Mouse (Mus musculus): ENCODE measurements around the gene Gnl1. TPM values are rescaled to one million over a fixed set of nuclear protein-coding genes. Genes with fewer than 3 reads are reported as not detected.
"Not testable (repeated sequence)": the region's sequence is repeated elsewhere in the genome, so short reads cannot be mapped to it uniquely, and the experiment has no call there.

Gnl1 gene
- total RNA-seq (2015; ENCODE audit: low replicate concordance) (1.3 and 4.3 TPM in 2 replicates), total RNA-seq (2017; ENCODE audit: low replicate concordance) (3.3 and 4.9 TPM in 2 replicates)

DNA sequence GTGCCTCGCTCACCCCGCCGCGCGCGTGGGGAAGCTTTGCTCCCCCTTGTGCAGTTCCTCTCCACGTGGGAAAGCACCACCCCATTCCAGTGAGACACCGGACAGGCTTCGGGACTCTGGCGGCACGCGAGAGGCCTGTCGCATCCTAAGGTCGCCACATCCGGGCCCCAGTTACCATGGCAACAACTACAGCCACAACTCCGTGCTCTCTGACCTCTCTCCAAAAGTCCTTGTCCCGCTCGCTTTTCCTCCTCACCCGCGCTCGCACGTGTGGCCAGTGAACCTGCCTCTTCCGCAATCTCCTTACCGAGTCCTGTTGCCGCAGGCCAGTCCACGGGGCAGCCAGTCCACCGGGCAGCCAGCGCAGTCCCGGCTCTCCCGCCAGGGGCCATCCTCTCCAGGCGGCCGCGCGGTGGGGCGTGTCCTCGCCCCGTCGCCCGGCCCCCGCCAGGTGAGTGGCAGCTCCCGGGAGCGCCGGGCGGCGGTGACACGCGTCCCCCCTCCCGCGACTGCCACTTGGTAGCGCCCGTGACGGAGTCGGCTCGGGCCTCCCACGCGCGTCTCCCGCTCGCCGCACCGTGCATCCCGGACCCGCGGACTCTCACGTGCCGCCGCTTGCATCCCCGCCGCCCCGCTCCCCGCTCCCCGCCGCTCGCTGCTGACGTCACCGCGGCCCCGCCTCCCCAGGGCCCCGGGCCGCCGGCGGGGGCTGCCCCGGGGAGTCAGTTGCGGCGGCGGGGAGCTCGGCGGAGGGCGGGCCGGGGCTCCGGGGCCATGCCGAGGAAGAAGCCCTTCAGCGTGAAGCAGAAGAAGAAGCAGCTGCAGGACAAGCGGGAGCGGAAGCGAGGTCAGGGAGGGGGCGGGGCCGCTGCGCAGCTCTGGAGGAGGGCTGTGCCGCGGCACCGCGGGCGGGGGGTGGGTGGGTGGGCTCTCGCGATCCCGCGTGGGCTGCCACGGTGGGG, at the start of gene Gnl1, which contains the start of gene Prr3:
Gene Gnl1 (plus strand): TSS at position 451 of the 962 bp plus-strand sequence.
Gene Prr3 (minus strand): TSS at position 836 of the 962 bp plus-strand sequence.
- peak; percentile 79 for ATAC-seq (replicated peaks; ENCODE audit: low FRiP score, poor library complexity, severe bottlenecking)

DNA sequence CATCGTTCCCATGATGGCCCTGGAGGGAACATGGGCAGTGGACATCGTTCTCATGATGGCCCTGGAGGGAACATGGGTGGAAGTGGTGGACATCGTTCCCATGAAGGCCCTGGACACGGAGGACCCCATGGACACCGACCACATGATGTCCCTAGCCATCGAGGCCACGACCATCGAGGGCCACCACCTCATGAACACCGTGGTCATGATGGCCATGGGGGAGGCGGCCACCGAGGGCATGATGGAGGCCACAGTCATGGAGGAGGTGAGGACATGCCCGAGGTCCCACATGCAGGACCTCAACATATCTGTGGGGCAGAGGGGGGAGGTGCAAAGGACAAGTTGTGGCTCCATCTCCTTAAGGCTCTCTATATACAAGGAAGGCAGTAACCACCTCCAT, 49.0 kb upstream of the Gnl1 start:
- no peak for ATAC-seq (replicated peaks; ENCODE audit: low FRiP score, poor library complexity, severe bottlenecking)

DNA sequence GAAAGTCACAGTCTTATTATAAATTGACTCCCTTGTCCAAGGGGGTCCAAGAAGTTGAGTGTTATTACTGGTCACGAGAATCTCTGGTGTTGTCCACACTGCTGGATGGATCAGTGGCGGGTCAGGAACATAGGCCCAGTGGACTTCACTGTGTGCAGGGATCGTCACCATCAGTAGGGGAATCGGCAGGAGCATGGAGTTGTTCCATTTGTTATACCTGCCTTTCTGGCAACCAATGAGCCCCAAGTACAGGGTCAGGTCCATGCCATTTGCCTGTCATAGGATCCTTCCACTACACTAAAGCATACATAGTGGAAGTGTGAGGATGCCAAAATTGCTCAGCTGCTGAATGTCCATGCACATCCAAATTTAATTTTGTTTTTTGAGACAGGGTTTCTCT, 47.0 kb upstream of the Gnl1 start:
- ATAC-seq (replicated peaks; ENCODE audit: low FRiP score, poor library complexity, severe bottlenecking), result no peak

DNA sequence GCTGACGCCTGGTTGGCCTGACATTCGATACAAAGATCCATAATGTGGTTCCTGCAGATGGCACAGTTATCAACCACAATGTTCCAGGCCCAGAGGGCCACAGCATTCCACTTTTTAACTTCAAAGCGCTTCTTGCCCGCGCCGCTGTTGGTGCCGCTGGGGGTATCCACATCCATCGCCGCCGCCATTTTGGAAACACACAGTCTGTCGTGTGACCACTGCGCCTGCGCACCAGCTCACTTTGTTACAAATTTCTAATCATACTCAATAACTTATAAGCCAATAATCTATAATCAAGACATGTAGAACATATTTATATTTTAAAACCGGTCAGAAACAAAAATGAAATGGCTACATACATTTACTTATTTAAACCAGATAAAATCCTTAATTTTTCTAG, 43.9 kb upstream of the Gnl1 start:
- ATAC-seq (replicated peaks; ENCODE audit: low FRiP score, poor library complexity, severe bottlenecking), result peak; percentile 95

GRCm38 (mm10) chr17:35937700-35938348, 41.8 kb upstream of the Gnl1 start:
- peak; percentile 96 for ATAC-seq (replicated peaks; ENCODE audit: low FRiP score, poor library complexity, severe bottlenecking)

GRCm38 (mm10) chr17:35939108-35939507, 40.5 kb upstream of the Gnl1 start:
- ATAC-seq (replicated peaks; ENCODE audit: low FRiP score, poor library complexity, severe bottlenecking), result no peak

DNA sequence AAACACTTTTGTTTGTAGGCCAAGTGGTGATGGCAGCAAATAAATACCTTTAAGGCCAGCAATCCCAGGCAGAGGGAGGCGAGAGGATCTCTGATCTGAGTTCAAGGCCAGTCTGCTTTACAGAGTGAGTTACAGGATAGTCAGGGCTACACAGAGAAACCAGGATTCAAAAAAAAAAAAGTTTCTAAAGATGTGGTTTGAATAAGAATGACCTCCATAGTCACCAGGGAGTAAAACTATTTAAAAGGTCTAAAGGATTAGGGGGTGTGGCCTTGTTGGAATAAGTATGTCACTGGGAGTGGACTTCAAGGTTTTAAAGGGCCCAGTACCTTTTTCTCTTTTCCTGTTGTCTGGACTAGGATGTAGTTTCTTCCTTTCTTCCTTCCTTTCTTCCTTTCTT, 39.7 kb upstream of the Gnl1 start:
- ATAC-seq (replicated peaks; ENCODE audit: low FRiP score, poor library complexity, severe bottlenecking), result no peak

DNA sequence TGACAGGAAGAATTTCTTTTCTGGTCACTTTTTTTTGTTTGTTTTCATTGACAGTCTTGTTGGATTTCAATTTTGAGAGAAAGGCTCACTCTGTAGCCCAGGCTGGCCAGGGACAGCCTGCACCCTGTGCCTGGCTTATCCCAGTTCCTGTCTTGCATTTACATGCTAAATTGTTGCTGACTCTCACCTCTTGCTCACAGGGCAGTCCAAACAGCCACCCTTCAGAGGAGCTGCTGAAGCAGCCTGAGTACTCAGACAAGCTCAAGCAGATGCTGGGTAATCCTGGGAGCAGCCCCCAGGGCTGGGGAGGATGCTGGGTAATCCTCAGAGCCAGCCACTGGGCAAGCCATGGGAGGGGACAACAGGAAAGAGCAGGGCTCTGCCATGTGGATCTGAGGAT, 28.7 kb upstream of the Gnl1 start:
- ATAC-seq (replicated peaks; ENCODE audit: low FRiP score, poor library complexity, severe bottlenecking), result not testable (repeated sequence)

DNA sequence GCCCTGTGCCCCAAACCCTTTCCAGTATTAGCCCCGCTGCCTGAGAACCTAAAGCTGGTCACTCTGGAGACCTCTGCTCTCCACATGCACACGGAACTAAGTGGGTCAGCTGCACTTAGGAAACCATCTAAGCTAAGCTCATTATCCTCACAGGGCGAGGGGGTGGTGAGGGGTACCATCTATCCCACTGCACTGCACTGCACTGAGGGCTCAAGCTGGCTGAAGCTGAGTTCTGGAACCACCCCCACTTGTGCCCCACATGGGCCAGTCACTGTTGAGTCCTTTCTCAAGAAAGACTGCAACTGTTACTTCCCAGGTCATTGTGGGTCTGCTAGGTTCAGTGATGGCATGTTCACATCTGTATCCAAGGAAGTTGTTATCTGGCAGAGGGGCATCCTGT, 27.1 kb upstream of the Gnl1 start:
- ATAC-seq (replicated peaks; ENCODE audit: low FRiP score, poor library complexity, severe bottlenecking), result 0 out of 2 replicates have a peak, but pooled peaks have one; percentile 40

GRCm38 (mm10) chr17:35954665-35955064, 25.0 kb upstream of the Gnl1 start:
- no peak for ATAC-seq (replicated peaks; ENCODE audit: low FRiP score, poor library complexity, severe bottlenecking)

DNA sequence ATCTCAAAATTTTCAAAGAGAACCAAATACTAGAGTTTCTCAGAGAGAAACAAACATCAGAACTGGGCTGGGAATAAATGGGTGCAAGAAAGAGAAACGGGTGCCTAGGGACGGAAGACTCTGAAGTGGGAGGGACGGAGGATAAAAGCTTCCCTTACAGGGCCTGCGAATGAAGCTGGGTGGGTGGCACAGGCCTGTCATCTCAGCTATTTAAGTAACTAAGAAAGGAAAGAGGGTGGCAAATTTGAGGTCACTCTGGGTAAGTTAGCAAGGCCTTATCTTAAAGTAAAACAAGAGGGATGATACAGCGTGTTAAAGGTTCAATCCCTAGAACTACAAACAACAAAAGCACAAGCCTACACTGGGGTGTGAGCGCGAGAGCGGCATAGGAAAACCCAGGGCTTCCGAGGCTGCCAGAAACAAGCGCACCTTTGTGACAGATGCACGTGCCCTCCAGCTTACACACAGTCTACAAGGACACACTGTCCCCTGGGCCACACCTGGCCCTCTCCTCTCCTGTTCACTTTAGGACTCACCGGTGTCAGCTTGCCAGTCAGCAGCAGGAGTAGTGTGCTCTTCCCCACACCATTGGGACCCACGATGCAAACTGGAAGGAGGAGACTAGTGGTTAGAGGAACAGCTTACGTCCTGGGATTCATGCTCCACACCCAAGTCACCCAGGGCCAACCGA, 21.0 kb upstream of the Gnl1 start:
- no peak for ATAC-seq (replicated peaks; ENCODE audit: low FRiP score, poor library complexity, severe bottlenecking)

DNA sequence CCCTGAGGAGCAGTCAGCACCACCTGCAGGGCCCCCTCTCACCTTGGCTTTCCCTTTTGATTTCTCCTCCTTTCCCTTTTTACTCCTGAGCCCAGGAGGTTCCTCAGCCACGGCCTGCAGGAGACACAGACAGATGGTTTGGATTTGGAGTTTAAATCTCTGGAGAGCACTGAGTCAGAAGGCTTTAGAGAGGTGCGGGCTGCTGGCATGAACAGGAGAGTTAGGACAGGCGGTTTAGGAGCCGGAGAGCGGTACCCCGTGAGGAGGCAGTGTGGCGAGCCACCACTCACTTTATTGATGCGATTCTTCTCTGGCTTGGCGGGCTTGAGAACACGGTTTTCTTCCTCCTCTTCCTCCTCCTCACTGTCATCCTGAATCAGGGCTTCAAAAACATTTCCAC, 16.4 kb upstream of the Gnl1 start:
- ATAC-seq (replicated peaks; ENCODE audit: low FRiP score, poor library complexity, severe bottlenecking), result no peak

GRCm38 (mm10) chr17:35967621-35968020, 12.0 kb upstream of the Gnl1 start:
- no peak for ATAC-seq (replicated peaks; ENCODE audit: low FRiP score, poor library complexity, severe bottlenecking)

DNA sequence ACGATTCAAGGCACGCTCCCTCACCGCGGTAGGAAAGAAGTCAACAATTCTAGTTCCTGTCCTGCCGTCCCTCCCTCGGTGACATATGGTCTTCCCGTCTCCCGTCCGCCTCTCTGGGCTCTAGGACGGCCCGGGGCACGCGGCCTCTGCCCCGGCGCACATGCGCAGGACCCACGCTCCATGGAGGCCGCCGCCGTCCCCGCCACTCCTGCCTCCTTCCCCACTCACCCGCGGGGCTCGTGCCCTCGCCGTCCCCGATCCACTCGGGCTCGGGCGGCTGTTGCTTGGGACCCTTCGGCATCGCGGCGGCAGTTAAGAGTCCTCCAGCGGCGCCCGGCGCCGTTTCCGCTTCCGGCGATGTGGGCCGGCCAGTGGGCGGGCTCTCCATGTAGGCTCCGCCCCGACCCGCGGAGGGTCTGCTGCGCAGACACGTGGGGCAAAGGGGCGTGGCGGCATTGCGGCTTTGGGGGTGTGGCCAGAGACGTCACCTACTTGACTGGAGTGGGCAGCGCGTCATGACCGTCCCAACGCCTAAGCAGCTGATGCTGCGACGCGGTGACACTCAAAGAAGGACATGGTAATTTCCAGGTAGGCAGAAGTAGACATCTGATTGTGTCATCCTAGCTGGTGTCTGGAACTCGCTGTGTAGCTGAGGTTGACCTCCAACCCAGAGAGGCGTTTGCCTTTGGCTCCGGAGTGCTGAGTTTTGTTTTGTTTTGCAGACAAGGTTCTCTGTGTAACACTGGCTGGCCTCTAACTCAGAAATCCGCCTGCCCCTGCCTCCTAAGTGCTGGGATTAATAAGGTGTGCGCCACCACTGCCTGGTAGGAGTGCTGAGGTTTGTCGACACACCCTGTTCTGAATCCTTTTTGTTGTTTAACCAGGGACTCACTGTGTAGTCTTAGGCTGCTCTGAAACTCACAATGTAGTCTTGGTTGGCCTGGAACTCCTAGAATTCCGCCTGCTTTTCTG, 9.9 kb upstream of the Gnl1 start, which contains the start of gene Abcf1:
Gene Abcf1 (minus strand): TSS at position 344 of the 972 bp plus-strand sequence.
- ATAC-seq (replicated peaks; ENCODE audit: low FRiP score, poor library complexity, severe bottlenecking), result peak; percentile 97

DNA sequence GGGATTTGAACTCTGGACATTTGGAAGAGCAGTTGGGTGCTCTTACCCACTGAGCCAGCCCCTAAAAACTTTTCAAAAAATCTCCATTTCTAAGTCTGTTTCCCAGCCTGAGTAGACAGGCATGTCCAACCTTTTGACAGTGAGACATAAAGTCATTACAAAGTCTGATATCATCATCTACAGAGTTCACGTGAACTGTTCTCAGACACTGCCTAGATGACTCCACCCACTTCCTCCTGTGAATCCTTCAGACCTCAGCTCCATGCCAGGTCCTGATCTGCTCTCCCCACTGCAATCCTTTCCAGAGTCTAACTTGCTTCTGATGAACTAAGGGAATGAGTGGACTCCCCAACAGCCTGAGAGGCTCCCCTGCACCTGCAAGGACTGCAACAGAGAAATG, 7.5 kb upstream of the Gnl1 start:
- ATAC-seq (replicated peaks; ENCODE audit: low FRiP score, poor library complexity, severe bottlenecking), result no peak

GRCm38 (mm10) chr17:35978811-35979400, 745 bp upstream of the Gnl1 start:
- no peak for ATAC-seq (replicated peaks; ENCODE audit: low FRiP score, poor library complexity, severe bottlenecking)

GRCm38 (mm10) chr17:35980363-35980754, 708 bp downstream of the Gnl1 start:
- 0 out of 2 replicates have a peak, but pooled peaks have one; percentile 26 for ATAC-seq (replicated peaks; ENCODE audit: low FRiP score, poor library complexity, severe bottlenecking)

GRCm38 (mm10) chr17:35981776-35982175, 2.1 kb downstream of the Gnl1 start:
- ATAC-seq (replicated peaks; ENCODE audit: low FRiP score, poor library complexity, severe bottlenecking), result no peak

DNA sequence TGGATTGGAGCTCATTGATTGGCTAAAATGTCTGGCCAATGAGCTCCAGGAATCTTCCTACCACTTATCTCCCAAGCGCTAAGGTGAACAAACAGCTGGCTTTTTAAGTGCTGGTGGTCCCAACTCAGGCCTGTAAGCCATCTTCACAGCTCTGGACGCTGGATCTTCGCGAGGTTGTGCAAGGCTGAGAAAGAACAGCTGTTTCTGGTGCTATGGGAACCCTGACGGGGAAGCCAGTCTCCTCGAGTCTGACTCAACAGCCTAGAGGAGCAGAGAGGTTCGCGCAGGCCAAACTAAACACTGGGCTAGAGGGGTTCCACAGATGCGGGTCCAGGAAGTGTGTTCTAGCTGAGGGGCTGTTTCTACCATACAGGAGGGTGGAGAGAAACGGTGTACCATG, 12.1 kb downstream of the Gnl1 start:
- no peak for ATAC-seq (replicated peaks; ENCODE audit: low FRiP score, poor library complexity, severe bottlenecking)
